19 mouse cellular contexts compared by ENCODE assay signal in genomic region chr2:24606531-24606930, GRCm38 (mm10).
"Had no signal": no experiment of that assay in that cellular context is flagged by ENCODE, and none has a peak within 500 bp of the region (broad histone marks: within the 10 kb centered on the region; RNA-seq: fewer than 3 reads in every experiment).

No protein-coding gene starts in this region.

- DNase-seq: kidney, adult 8-10 months; kidney, postnatal 14 days; kidney, postnatal 4 days; liver; liver, embryonic 13.5 days; lung, adult 2 months; lung, postnatal 14 days; right cerebral cortex, adult 18-20 months; right cerebral cortex, postnatal 14 days; right cerebral cortex, postnatal 4 days; thymus, postnatal 25 days had no signal

- H3K9me3 ChIP-seq: kidney, embryonic 15.5 days; limb, embryonic 10.5 days; limb, embryonic 13.5 days; liver, embryonic 13.5 days; midbrain, embryonic 15.5 days; neural tube, embryonic 13.5 days had no signal

- ATAC-seq: intestine, postnatal 0 days; midbrain, embryonic 15.5 days had no signal

- H3K27ac ChIP-seq: kidney, embryonic 15.5 days; limb, embryonic 13.5 days; liver, embryonic 13.5 days; midbrain, embryonic 15.5 days; neural tube, embryonic 13.5 days had no signal

- H3K4me3 ChIP-seq: kidney, embryonic 15.5 days; limb, embryonic 13.5 days; liver, embryonic 13.5 days; midbrain, embryonic 15.5 days; myocyte; neural tube, embryonic 13.5 days had no signal

- H3K4me1 ChIP-seq: limb, embryonic 13.5 days; liver, embryonic 13.5 days; midbrain, embryonic 15.5 days; neural tube, embryonic 13.5 days had no signal

- H3K9ac ChIP-seq: kidney, embryonic 15.5 days; limb, embryonic 13.5 days; liver, embryonic 13.5 days; midbrain, embryonic 15.5 days; neural tube, embryonic 13.5 days had no signal

- H3K27me3 ChIP-seq: midbrain, embryonic 15.5 days; neural tube, embryonic 13.5 days had no signal

- H3K36me3 ChIP-seq: kidney, embryonic 15.5 days; limb, embryonic 10.5 days; limb, embryonic 13.5 days; liver, embryonic 13.5 days had no signal

- H3K4me2 ChIP-seq: liver, embryonic 13.5 days; midbrain, embryonic 11.5 days; midbrain, embryonic 15.5 days; neural tube, embryonic 13.5 days had no signal
